Mouse (Mus musculus) heart, postnatal 0 days (tissue): ENCODE results near the gene Tmem251.

Source experiments
- CTCF ChIP-seq: IDR thresholded peaks from 2 replicates; pipeline ENCODE4 v1.5.1; 2016; ENCODE audit warnings: antibody characterized with exemption, control low read depth, low read depth
- EP300 ChIP-seq: IDR thresholded peaks from 2 replicates; pipeline ENCODE4 v1.6.1; 2016; ENCODE audit warnings: antibody characterized with exemption, low read depth

- peak; percentile 25; the same call in 1 of the 2 replicates for TF ChIP-seq CTCF
- no peak for TF ChIP-seq EP300
Observed at GRCm38 (mm10) chr12:102756304-102756703, 12.7 kb downstream of the Tmem251 start.
